Mouse (Mus musculus) activated CD4-positive, CD25-positive, alpha-beta regulatory T cell, adult 9 weeks (primary cell): ENCODE measurements around the gene Pax7. TPM values are rescaled to one million over a fixed set of nuclear protein-coding genes. Genes with fewer than 3 reads are reported as not detected.

Experiments used
- polyA plus RNA-seq: library from polyadenylated mRNA; unstranded; fragments of 100-300 nt; shearing (Covaris generic); gene quantifications from one replicate; pipeline ENCODE4 v1.2.1, GENCODE M21; 2017

Pax7 gene
- polyA plus RNA-seq: not detected

GRCm38 (mm10) chr4:139833036-139833634 is at the start of gene Pax7:
Pax7 (minus strand) TSS chr4:139833528.

Other genes with a start within 250 kb of the Pax7 start
- not detected for gene Gm21969, start 230.3 kb downstream of the Pax7 start, polyA plus RNA-seq
- gene Aldh4a1, start 210.7 kb downstream of the Pax7 start, polyA plus RNA-seq: 22.9 TPM
- not detected for gene Tas1r2, start 180.0 kb downstream of the Pax7 start, polyA plus RNA-seq
- not detected for gene Klhdc7a, start 134.5 kb upstream of the Pax7 start, polyA plus RNA-seq